Mouse (Mus musculus): ENCODE results near the gene Kera. TPM values are rescaled to one million over a fixed set of nuclear protein-coding genes. Genes with fewer than 3 reads are reported as not detected.

Gene Kera
- polyA plus RNA-seq, 1 experiment from 2014 or later: not detected

- WGBS: 93% methylated on average over 2 of the region's 2 CpGs
- ATAC-seq: no peak
Observed at GRCm38 (mm10) chr10:97643768-97644167, 37.1 kb downstream of the Kera start, which contains the start of gene Epyc. Gene Epyc (plus strand): TSS chr10:97644068.

GRCm38 (mm10) chr10:97650334-97650733 is 43.7 kb downstream of the Kera start:
- H3K36me3 ChIP-seq (ENCODE audit: control insufficient read depth, insufficient read depth, low read length): no peaks in the 10 kb centered on the region
- H3K27ac ChIP-seq (ENCODE audit: low read length): no peak overlapping the region
- no peaks in the 10 kb centered on the region for H3K9me3 ChIP-seq (replicated peaks; ENCODE audit: control insufficient read depth, low read length, poor library complexity, severe bottlenecking)
- no peak for ATAC-seq
- H3K4me1 ChIP-seq (ENCODE audit: control insufficient read depth, insufficient read depth, low read length): no peaks in the 10 kb centered on the region
- 73% methylated on average over 2 of the region's 2 CpGs for WGBS
- no peak overlapping the region for H3K4me2 ChIP-seq (ENCODE audit: low read length)
- H3K4me3 ChIP-seq (ENCODE audit: low read depth, low read length): no peak overlapping the region
- H3K9ac ChIP-seq (ENCODE audit: low read depth, low read length): no peak overlapping the region
- no peaks in the 10 kb centered on the region for H3K27me3 ChIP-seq (ENCODE audit: control insufficient read depth, insufficient read depth, low read depth, low read length)

More at GRCm38 (mm10) chr10:97643768-97644167, 37.1 kb downstream of the Kera start, which contains the start of gene Epyc:
- H3K9ac ChIP-seq (ENCODE audit: low read depth, low read length): no peak within 1 kb of the TSS
- no peak within 1 kb of the TSS for H3K27ac ChIP-seq (ENCODE audit: low read length)
- no peak within 1 kb of the TSS for H3K4me2 ChIP-seq (ENCODE audit: low read length)
- H3K9me3 ChIP-seq (replicated peaks; ENCODE audit: control insufficient read depth, low read length, poor library complexity, severe bottlenecking): no peaks in the 10 kb centered on the region
- no peaks in the 10 kb centered on the region for H3K36me3 ChIP-seq (ENCODE audit: control insufficient read depth, insufficient read depth, low read length)
- H3K4me3 ChIP-seq (ENCODE audit: low read depth, low read length): no peak within 1 kb of the TSS
- H3K27me3 ChIP-seq (ENCODE audit: control insufficient read depth, insufficient read depth, low read depth, low read length): no peaks in the 10 kb centered on the region
- no peaks in the 10 kb centered on the region for H3K4me1 ChIP-seq (ENCODE audit: control insufficient read depth, insufficient read depth, low read length)

GRCm38 (mm10) chr10:97659489-97659888 is 52.8 kb downstream of the Kera start:
- no peak for ATAC-seq
- H3K4me2 ChIP-seq (ENCODE audit: low read length): no peak overlapping the region
- H3K9ac ChIP-seq (ENCODE audit: low read depth, low read length): no peak overlapping the region
- WGBS: 83% methylated on average over 1 of the region's 1 CpGs
- no peak overlapping the region for H3K27ac ChIP-seq (ENCODE audit: low read length)
- H3K9me3 ChIP-seq (replicated peaks; ENCODE audit: control insufficient read depth, low read length, poor library complexity, severe bottlenecking): no peaks in the 10 kb centered on the region
- no peak overlapping the region for H3K4me3 ChIP-seq (ENCODE audit: low read depth, low read length)
- no peaks in the 10 kb centered on the region for H3K36me3 ChIP-seq (ENCODE audit: control insufficient read depth, insufficient read depth, low read length)
- H3K27me3 ChIP-seq (ENCODE audit: control insufficient read depth, insufficient read depth, low read depth, low read length): no peaks in the 10 kb centered on the region
- H3K4me1 ChIP-seq (ENCODE audit: control insufficient read depth, insufficient read depth, low read length): no peaks in the 10 kb centered on the region

Other genes starting within 250 kb of the Kera start
- 45.0 and 51.1 TPM in 2 replicates for gene Dcn, start 127.3 kb upstream of the Kera start, polyA plus RNA-seq (2015; fragmentation: Nextera tagmentation; extraction: Ambion mirVana)
- 11.3 and 12.9 TPM in 2 replicates for gene Lum, start 41.8 kb upstream of the Kera start, polyA plus RNA-seq (2015; fragmentation: Nextera tagmentation; extraction: Ambion mirVana)
- gene Epyc, start 37.2 kb downstream of the Kera start, polyA plus RNA-seq (2015; fragmentation: Nextera tagmentation; extraction: Ambion mirVana): 0.16 and 0.57 TPM in 2 replicates
- gene Ccer1, start 86.2 kb downstream of the Kera start, polyA plus RNA-seq (2015; fragmentation: Nextera tagmentation; extraction: Ambion mirVana): not detected in 2 replicates
- gene C030005K15Rik, start 119.9 kb downstream of the Kera start, polyA plus RNA-seq (2015; fragmentation: Nextera tagmentation; extraction: Ambion mirVana): not detected in 2 replicates